Mouse (Mus musculus) skeletal muscle tissue, adult 2 months (tissue): ENCODE data around the gene Terb1.

ENCODE experiments used
- DNase-seq: peaks from one replicate; pipeline ENCODE4 v3.0.0-alpha.2; 2012; ENCODE audit warnings: low read depth, low spot score

The Terb1 gene

GRCm38 (mm10) chr8:104509061-104510006 is at the start of gene Terb1:
Gene Terb1 (minus strand): TSS chr8:104509910.
- DNase-seq: no peak

- DNase-seq: no peak
These were observed 47.5 kb upstream of the Terb1 start for GRCm38 (mm10) chr8:104557226-104557625.

- no peak for DNase-seq
These were observed 45.5 kb upstream of the Terb1 start for GRCm38 (mm10) chr8:104555191-104555590.

GRCm38 (mm10) chr8:104543440-104544045 is 33.8 kb upstream of the Terb1 start:
- DNase-seq: peak; percentile 18

DNA sequence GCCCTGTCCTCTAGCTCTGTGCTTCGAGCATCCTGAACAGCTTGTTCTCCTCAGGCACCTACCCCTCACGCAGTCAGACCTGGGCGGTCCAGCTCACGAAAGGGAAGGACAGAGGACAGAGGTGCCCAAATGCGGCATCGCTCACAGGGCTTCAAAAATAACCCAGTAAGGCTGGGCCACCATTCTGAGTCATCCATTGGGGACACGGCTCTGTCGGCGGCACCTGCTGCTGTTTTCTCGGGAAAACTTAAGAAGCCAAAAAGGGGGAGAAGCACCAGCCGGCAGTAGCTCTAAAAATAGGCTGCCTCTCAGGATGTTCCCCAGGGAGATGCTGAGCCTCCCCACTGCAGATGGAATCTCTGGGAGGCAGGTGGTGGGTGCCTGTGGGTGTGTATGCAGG is 32.5 kb upstream of the Terb1 start:
- no peak for DNase-seq

DNA sequence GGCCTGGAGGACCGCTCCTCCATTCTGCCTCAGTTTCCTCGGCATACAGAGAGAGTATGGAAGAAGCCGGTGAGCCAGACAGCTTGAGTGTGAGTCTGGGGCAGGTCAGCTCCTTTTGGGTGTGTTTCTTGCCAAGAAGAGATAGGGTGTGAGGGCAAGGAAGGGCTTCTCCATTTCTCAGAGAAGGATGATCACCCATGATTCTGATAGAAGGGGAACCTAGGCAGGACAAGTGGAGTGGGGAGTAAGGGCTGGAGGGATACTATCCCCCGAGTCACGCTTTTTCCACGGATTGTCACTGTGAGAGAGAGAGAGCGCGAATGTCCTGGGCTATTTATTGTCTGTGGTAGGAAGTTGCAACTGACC is 31.8 kb upstream of the Terb1 start:
- no peak for DNase-seq

- no peak for DNase-seq
These were observed 31.2 kb upstream of the Terb1 start for GRCm38 (mm10) chr8:104540710-104541514.

DNA sequence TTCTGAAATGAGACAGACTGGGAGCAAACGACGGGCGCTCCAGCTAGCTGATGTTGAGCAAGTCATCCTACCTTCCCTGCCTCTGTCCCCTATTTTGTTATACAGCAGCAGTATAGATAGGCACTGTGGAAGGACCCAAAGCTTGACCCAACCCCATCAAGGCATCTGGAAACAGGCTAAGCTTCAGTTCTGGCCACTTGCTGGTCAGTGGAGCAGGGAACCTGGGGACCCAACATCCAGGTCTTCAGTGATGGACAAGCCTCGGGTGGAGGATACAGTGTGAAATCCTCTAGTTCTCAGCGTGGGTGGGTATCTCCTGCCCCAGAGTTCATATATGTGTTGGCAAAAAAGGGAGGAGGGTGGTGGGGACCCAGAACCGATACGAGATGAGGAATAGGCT is 30.5 kb upstream of the Terb1 start:
- no peak for DNase-seq

DNA sequence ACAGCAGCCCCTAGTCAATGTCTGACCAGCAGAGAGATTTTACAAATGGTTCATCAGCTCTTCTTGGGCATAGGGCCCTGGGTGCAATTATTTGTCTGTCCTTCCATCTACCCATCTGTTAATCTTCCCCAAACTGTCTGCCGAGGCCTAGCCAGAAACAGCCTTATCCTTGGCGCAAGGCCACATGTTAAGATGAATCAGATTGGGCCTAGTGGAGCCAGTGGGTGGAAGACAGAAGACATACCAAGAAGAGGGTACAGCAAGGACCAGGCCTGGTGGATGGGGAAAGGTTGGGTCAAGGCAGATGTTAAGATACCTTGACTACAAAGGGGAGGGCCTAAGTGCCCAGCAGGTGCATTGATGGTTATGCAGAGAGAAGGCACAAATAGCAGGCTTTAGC is 29.9 kb upstream of the Terb1 start:
- DNase-seq: no peak

GRCm38 (mm10) chr8:104538896-104539295 is 29.2 kb upstream of the Terb1 start:
- DNase-seq: no peak

- no peak for DNase-seq
These were observed 26.3 kb upstream of the Terb1 start for GRCm38 (mm10) chr8:104536028-104536427.

- no peak for DNase-seq
These were observed 25.7 kb upstream of the Terb1 start for GRCm38 (mm10) chr8:104535378-104535777.

GRCm38 (mm10) chr8:104534779-104535141 is 25.1 kb upstream of the Terb1 start:
- no peak for DNase-seq

DNA sequence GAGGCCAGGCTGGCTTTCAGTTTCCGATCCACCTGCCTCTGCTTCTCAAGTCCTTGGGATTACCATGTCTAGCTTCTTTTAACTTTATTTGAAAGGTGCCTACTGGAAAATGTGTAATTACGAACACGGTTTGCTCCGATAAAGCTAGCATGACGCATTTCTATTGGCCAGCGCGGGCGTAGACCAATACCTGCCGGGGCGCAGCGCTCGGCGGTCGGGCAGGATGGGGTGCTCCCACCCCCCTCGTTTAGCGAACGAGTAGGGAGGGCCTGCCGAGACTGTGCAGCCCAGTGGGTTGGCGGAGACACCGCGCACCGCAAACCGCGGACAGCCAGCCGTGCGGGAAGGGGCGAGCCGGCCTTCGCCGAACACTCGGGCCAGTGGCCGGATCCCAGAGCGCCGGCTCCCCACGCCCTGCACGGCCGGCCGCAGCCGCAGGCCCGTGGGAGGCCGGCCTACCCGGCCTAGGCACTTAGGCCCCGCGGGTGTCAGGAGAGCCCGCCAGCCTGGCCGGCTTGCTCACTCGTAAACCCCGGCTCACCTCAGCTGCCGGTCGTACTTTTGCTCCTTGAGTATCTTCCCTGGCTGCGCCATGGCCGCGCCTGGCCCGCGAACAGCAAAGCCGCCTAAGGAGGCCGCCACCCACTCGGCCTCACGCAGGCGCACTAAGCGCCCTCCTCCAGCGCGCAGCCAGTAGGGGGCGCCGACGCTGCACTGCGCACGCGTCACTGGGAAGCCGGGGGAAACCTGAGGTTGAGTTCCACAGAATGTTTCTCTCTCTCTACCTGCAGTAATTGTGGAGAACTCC is 24.5 kb upstream of the Terb1 start, which contains the start of the genes Nae1 and Car7:
Nae1 (minus strand) TSS at position 667 of the 808 bp plus-strand sequence.
Car7 (plus strand) TSS at position 719 of the 808 bp plus-strand sequence.
- DNase-seq: peak; percentile 91

DNA sequence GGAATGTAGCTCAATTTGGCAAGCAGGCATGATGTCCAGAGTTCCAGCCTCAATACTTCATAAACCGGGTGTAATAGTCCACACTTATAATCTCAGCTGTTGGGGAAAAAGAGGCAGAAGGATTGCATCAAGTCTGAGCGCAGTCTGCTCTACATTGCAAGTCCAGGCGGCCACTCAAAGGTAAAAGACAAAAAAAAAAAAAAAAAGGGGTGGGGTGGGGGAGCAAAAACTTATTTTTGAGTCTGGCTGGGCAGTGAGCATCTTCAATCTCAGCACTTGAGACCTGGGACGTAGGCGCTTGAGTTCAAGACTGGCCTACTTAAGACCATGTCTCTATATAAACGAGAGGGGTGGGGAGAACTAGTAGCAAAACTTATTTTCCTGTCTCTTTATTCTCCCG is 23.8 kb upstream of the Terb1 start:
- DNase-seq: no peak

DNA sequence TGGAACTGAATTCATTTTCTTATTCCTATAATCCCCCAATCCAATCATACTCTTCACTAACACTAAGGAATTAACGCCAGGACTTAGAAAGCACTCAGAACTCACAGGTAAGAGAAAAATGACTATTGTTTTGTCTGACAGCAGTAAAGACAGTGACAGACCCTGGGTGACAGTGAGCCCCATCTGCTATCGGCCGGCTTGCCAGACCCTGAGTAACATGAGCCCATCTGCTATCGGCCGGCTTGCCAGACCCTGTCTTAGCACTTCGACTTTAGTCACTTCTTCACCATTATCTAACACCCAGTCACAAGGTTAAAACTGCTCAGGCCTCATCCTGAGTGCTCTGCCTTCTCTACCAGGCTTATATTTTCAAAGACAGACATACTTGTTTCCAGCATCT is 20.0 kb upstream of the Terb1 start:
- no peak for DNase-seq

- no peak for DNase-seq
These were observed 8.2 kb upstream of the Terb1 start for GRCm38 (mm10) chr8:104517872-104518271.

GRCm38 (mm10) chr8:104510134-104510533 is 424 bp upstream of the Terb1 start:
- no peak for DNase-seq

DNA sequence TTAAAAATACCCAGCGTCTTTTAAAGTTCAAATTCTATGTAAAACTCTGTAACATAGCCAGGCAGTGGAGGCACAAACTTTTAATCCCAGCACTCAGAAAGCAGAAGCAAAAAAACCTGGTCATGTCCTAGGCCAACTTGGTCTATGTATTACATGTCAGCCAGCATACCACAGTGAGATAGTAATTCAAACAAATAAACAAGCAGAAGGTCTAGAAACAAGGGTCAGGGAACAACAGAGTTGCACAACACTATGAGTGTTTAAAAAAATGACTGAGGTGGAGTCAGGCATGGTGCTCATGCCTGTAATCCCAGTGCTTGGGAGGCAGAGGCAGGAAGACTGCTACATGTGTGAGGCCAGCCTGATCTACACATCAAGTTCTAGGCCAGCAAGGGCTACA is 30.6 kb downstream of the Terb1 start:
- no peak for DNase-seq

DNA sequence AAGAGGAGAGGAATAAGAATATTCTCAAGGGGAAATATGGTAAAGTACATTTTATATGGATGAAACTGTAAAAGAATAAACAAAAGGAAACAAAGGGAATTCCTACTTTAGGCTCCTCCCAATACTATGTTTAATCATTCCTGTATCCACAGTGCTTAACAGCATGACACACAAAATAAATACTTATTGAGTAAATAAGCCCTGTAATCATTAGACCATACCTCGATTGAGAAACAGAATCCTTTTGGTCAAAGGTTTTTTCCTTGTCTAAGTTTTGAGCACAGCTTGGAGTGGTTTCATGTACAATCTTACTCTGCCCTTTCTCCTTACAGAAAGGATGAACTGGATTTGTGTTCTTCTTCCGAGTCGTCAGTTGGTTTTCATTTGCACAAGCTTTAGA is 37.2 kb downstream of the Terb1 start:
- DNase-seq: no peak

- no peak for DNase-seq
These were observed 42.2 kb downstream of the Terb1 start for GRCm38 (mm10) chr8:104467463-104467862.
